Mouse (Mus musculus) c-Kit-negative CD71-positive TER-119-positive erythroid progenitor cells, embryonic 14.5 days (primary cell): ENCODE results near the gene Cav3.

ENCODE experiments used
- DNase-seq: peaks from one replicate; pipeline ENCODE4 v3.0.0-alpha.2; 2013; ENCODE audit warnings: low read depth, low spot score

Cav3 gene

GRCm38 (mm10) chr6:112459341-112459749 is at the start of gene Cav3:
TSS of gene Cav3 (plus strand) at chr6:112459505.
- no peak for DNase-seq

DNA sequence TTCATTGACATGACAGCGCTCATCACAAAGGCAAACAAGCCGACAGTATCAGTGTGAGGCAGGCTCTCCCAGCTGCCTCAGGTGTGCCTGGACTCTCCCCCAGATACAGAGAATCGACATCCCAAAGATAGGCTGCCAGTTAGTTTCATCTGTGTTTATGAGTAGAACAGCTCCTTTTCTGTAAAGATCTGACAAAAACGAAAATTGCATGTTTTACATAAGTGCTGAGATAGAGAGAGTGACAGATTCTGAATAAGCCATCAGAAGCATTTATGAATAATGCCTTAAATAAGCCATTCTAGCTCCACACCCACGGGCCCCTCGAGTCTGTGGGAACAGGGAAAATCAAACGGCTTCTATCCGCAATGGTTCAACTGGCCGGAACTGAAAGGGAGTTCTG is 40.0 kb upstream of the Cav3 start:
- no peak for DNase-seq

DNA sequence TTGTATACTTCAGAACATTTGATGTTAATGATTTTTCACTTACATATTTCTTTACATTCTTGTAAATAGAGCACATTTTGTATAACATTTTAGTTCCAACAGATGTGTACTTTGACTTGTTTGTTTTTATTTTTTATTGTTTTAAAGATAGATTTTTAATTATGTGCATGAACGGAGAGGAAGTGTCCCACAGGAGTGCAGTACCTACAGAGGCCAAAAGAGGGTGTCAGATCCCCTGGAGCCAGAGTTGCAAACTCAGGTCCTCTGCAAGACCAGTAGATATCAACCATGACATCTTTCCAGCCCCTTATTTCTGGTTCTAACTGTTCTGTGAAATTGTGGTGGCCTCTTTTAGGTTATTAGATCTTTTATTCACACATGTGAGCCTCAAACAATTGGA is 38.4 kb upstream of the Cav3 start:
- DNase-seq, result no peak

- DNase-seq, result no peak
Measured at GRCm38 (mm10) chr6:112423746-112424501, 35.4 kb upstream of the Cav3 start.

- DNase-seq, result no peak
Measured at GRCm38 (mm10) chr6:112426018-112426732, 33.1 kb upstream of the Cav3 start.

- DNase-seq, result no peak
Measured at GRCm38 (mm10) chr6:112445675-112446074, 13.6 kb upstream of the Cav3 start.

- DNase-seq, result no peak
Measured at GRCm38 (mm10) chr6:112461459-112461858, 2.2 kb downstream of the Cav3 start.

DNA sequence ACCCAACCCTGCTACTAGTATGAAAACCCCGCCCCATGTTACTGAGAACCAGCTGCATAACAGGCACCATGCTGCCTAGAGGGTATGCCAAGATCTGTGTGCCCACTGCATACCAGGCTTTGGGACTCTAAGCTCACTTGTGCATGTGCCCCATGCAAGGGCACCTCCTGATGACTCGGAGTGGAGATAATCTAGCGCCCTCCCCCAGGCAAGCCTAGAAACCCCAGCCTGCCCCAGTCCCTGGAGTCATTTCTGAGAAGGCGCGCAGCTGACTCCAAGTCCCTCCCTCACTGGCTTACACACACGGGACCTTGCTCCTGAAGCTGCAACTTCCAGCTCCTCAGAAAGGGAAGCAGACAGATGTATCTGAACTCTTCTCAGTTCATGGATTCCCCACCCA is 4.0 kb downstream of the Cav3 start:
- DNase-seq, result no peak

- DNase-seq, result no peak
Measured at GRCm38 (mm10) chr6:112465441-112465840, 6.1 kb downstream of the Cav3 start.

DNA sequence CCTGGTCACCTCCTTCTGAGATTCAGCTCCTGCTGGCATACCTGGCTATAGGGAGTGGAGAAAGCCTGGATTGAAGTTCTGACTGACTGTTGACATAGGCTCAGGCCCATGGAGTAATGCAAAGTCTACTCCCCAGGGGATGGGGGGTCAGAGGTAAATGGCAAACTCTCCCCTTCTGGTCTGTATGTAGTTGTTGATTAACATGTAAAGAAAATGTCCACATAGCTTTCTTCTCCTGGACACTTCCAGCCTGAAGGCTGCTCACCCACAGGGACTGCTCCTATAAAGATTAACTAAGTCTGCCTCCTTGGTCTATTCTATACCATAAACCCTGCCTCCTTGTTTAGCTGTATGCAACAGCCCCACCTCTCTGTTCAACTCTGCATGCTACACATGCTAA is 6.7 kb downstream of the Cav3 start:
- DNase-seq, result no peak

- no peak for DNase-seq
Measured at GRCm38 (mm10) chr6:112471644-112472043, 12.3 kb downstream of the Cav3 start.

DNA sequence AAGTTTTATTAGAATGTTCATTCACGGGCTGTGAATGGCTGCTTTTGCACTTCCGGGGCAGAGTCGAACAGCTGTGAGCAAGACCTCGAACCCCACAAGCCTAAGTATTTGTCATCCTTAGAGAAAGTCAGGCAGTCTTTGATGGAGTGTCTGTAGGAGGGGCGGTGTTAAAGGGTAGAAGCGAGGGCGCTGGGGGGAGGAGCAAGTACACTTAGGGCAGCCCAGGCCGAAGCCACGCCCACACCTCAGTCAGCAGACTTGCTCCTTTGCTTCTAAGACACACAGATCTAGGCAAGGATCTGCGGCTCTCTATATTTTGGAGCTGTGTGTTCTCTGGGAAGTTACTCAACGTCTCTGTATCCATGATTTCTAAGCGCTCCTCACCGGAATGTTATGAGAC is 20.6 kb downstream of the Cav3 start:
- no peak for DNase-seq

- no peak for DNase-seq
Measured at GRCm38 (mm10) chr6:112484316-112484715, 25.0 kb downstream of the Cav3 start.

DNA sequence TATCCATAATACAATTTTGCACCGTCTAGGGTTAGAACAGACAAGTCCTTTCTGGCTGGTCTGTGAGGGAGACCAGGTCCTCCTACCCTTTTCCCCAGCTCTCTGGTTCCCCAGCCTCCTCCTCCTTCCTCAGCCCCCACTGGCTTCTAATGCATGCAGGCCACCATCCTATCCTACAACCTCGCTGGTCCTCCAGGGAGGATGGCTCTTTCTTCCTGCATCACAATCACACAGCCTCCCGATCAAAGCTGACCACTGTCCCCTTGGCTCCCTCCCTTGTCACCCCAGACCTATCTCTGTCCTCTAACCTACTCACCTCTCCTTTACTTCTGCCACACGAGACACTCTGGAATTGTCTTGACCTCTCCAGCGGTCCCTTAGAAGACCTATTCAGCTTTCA is 28.7 kb downstream of the Cav3 start:
- DNase-seq, result no peak

DNA sequence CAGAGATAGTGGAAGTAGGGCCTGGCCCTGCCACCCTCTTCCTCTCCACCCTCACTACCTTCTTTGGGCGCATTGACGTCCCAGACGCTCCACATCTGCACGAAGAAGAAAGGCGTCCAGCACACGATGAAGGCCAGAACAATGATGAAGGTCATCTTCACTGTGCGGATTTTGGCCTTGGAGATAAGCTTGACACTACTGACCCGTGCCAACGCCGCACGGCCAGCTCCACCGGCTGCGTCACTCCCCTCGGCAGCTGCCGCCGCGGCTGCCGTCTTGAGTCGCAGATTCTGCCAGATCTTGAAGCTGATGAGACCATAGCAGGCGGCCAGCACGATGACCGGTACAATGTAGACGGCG is 29.5 kb downstream of the Cav3 start:
- no peak for DNase-seq

GRCm38 (mm10) chr6:112489181-112489909 is 30.0 kb downstream of the Cav3 start:
- DNase-seq, result no peak

DNA sequence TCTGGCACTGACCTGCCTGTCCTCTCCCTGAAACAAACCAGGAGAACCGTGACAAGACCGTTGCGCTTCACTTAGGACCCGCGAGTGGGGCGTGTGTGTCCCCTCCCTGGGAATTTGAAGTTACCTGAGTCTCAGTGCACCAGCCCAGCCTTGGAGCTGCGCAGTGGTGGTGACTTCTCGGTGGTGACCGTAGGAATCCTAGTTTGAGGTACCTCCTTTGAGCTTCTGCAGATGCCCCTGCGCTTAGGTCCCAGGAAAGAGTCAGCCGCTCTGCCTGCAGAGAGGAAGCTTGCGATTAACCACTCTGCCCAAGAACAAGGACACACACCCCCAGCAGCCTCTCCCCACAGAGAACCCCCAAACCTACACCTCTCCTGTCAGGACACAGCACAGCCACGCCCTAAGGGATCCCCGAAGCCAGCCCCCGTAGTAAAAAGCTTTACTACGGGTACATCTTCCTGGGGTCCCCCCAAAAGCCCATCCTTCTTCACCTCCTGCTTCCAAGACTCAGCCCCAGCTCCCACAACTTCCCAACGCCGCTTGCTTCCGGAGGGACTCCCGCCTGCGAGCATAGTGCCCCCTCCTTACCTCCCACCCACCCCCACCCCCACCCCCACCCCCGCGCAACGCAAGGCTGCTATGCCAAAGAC is 30.7 kb downstream of the Cav3 start, which contains the start of gene Oxtr:
Gene Oxtr, minus strand, starts transcription at position 34 of the 650 bp plus-strand sequence.
- DNase-seq, result no peak

DNA sequence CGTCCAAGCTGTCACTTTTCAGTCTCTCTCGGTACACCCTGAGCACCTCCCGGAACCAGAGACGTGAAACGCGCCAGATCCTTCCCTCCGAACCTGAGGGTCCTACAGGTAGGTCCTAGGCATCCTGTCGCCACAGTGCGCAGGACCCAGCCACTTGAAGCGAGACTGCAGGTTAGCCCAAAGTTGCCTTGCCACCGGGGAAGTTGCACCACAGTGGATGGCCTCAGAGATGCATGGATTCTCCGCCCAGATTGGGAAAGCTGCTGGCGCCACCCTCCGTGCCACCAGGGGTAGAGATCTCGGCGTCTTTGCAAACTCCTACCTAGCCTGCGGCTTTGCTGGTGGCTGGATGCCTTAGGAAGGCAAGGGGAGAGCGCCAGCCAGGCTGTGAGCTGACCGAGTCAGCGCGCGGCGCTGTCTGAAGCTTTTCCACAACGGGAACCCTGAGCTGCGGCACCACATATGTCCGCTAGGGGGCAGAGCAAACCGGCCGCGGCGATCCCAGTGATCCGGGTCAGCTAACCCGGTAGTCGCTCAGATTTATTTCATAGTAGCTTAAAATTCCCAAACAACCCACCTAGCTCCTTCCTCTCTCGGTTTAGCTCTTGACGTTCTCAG is 31.4 kb downstream of the Cav3 start:
- DNase-seq, result no peak

DNA sequence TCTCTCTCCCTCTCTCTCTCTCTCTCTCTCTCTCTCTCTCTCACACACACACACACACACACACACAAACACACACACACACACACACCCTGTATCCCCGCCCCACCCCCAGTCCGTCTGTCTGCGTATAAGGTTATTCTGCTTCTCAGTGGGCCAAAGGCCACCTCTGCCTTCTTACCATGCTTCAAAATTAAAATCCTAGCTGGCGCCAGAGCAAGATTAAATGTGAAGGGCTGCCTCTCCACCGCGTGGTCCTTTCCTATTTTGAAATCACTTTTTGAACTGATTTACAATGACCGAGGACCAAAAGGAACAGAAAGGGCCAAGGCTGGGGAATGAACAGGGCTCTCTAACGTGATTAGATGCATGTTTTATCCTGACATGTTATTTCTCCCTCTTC is 32.2 kb downstream of the Cav3 start:
- DNase-seq, result no peak

GRCm38 (mm10) chr6:112492656-112493055 is 33.4 kb downstream of the Cav3 start:
- no peak for DNase-seq

DNA sequence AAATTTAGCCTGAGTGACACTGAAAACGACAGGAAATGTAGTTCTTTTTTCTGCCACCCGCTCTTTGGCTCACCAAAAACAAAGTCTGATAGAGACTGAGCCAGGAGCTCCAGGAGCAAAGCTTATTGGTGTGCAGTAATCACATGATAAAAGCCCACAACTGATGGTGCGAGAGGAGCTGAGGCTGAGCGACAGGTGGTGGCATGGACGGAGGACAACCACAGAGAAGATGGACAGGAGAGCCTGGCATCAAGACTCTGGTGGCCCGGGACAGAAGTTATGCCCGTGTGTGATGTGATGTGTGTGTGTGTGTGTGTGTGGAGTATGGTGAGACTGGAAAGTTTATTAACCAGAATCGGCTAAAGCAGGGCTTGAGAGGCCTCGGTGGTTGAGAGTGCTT is 34.1 kb downstream of the Cav3 start:
- no peak for DNase-seq
